Mouse (Mus musculus): ENCODE measurements at regions not wholly inside any gene's neighbourhood (a gene's known extent, or its start where the extent isn't known, plus 50 kb on each side); places are given as distances from the start of the nearest gene placed in this dataset.

GRCm38 (mm10) chr5:54258087-54258733 lies 259.9 kb downstream of the Stim2 start:
- no peak for DNase-seq

DNA sequence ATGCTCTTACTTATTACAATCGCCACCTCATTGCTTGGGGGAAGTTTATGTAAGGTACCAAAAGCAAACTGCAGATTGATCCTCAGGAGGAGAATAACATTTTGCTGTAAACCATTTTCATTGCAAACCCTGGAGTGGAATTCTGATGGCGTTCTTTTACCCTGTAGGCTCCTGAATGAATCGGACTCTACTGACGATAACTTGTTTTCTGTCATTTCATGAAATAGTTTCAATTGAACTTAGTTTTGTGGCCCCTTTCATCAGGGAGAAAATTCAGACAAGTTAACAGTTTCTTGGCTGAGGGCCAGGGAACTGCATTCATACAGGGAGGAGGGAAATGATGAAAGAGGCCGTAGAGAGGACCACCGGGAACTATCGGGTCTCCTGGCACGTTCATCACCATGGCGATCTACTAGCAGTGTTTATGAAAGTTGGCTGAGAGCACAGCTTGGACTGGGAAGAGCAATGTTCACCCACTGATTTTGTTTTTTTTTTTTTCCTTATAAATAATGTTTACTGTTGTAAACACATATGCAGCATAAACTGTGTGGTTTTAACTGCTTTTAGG lies 266.7 kb downstream of the Stim2 start:
- no peak for DNase-seq

DNA sequence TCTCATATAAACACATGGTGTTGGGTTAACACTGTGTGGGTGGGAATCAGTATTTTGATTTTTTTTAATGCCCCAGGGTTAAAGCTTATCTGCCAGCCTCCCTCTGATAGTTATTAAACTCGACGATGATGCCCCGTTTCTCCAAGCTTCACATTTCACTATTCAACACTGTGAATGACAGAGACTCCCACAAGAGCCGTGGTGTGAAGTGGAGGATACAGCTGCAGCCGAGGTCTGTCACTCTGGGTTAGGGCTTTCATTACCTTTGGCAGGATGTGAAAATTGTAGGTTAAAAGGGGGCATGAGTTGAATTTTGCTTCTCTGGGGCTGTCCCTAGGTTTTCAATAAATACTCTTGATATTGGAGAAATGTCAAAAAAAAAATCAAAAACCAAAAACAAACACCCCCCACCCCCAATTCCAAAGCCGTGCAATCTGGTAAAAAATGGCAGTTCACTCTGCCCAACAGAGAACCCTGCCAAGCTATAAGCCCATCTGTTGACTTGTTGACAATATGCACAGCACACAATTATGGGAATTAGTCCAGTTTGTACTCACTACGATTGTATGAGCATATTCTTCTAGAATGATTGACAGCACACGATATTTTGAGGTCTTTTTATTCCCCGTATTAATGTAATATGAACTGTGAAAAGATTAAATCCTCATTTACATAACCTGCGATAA lies 269.7 kb downstream of the Stim2 start:
- no peak for DNase-seq

GRCm38 (mm10) chr5:54279357-54279756 lies 281.1 kb downstream of the Stim2 start:
- no peak for DNase-seq

- DNase-seq = no peak
Observed at GRCm38 (mm10) chr5:54280670-54281069, 282.4 kb downstream of the Stim2 start.

DNA sequence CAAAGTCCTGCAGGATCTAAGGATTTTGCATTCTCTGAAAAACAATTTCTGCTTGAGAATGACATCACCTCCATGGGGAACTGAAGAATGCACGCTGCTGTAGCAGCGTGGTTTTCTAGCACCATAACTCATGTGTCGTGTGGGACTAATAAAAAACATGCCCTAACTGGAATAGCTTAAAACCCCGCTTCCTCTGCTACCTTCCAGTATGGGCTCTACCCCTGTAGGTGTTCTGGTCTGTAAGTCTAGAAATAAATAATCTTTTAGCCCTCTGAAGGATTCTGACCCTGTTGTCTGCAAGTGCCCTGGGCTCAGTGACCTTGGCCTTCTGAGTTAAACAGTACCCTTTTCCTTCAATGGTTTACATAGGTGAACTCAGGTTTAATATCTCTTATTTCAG lies 282.8 kb downstream of the Stim2 start:
- DNase-seq = no peak

GRCm38 (mm10) chr5:54290372-54291080 lies 292.2 kb downstream of the Stim2 start:
- no peak for DNase-seq

DNA sequence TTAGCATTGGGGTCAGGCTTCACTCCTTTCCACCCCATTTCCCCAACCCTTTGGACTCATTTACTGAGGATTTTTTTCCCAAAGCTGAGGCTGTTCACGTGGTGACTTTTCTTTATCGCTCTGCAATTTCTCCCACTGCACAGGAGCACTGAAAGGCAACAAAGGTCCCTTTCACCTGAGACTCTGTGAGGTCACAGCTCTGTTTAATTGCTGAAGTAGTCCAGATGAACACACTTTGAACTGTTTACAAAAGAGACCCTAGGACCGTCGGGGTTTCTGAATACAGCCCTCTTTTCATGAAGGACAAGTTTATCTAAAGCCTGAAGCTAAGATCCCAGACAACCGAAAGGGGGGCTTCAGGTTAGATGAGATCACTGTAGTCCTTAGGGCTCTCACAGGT lies 293.6 kb downstream of the Stim2 start:
- DNase-seq = no peak

DNA sequence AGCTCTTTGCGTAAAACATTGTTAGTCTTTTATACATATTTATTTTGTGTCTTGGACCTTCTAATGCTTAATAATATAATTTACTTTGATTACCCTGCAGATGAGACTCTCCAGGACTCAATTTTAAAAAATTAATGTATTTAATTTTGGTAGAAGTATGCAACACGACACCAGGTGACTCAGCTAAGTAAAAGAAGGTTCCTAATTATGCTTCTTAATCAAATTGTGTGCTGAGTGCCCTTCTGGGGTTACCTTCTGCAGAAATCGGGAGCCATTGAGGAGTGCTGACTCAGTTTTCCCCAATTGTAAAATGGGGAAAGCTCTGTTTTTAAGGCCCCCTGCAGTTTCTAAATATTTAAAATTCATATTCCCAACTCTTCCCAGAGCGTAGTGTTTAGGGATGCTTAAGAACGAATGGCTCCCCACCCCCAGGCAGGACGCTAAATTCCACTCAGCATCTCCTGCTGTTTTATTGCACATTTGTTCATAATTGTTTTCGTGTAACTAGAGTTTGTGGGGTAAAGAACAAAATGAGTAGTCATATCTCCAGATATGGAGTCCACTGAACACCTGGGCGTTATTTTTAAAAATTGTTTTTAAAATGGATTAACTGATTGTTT lies 315.5 kb downstream of the Stim2 start:
- no peak for DNase-seq

DNA sequence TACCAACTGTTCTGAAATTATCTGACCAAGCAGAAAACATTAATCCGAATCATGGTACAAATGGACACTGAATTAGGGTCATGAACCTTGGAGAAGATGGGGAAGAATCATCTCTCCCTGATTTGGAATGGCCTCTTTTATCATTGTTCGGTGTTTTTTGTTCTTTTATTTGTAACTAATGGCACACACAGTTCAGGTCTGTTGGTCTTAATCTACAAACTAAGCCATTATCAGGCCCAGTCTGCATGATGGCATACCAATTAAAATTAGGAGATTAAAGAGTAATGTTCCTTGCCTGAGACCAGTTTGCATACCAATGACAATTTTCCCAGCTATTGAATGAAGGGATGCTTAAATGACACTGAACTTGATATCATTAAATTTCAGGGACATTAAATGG lies 332.1 kb downstream of the Stim2 start:
- DNase-seq = no peak

DNA sequence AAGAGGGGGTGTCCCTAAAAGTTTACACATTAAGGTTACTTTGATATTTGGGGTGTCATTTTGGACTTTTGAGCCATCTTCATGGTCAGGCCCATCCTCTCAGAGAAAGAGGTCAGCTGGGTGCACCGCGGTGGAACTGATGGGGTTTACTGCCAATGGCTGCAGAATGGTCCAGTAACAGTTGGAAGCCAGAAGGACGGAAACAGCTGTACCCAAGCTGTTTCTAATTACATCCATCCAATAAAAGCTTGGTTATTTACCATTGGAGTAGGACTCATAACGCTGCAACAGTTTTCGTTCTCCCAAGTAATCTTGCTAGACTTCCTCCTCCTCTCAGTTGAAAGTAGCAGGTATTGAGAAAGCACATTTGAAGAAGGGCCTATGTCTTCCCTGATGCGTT lies 344.7 kb downstream of the Stim2 start:
- DNase-seq = no peak

GRCm38 (mm10) chr5:54343432-54343831 lies 345.1 kb downstream of the Stim2 start:
- no peak for DNase-seq

DNA sequence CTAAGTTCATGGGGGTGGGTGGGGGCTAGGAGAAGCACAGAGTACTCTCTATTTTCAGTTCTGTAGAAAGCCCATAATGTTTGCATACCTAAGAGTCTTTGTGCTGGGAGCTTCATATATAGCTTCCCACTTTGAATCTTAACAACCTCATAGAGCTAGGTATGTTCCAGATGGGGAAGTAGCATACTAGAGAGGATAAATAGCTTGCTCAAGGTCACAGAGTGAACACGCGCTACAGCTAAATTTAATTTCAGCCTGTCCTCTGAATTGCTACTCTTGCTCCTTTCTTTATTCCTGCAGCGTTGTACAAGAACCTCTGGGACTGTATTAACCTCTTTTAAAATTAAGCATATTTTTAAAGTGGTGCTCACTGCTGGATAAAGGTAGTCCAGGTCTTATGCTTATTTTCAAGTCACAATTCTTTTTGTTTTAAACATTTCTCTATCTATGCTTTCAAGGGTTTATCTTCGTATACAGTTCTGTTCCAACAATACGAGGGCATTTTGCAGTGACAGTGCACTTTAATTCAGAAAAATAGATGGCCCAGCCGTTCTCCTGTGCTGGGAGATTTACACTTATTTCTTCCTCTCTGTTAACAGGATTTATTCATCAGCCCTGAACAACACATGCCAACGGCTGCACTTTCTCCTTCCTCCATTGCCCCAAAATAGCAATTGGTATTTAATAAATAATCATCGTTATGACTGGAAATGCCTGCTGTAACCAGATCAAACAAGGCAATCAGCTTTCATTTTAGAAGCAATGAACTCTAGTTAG lies 350.7 kb downstream of the Stim2 start:
- no peak for DNase-seq

DNA sequence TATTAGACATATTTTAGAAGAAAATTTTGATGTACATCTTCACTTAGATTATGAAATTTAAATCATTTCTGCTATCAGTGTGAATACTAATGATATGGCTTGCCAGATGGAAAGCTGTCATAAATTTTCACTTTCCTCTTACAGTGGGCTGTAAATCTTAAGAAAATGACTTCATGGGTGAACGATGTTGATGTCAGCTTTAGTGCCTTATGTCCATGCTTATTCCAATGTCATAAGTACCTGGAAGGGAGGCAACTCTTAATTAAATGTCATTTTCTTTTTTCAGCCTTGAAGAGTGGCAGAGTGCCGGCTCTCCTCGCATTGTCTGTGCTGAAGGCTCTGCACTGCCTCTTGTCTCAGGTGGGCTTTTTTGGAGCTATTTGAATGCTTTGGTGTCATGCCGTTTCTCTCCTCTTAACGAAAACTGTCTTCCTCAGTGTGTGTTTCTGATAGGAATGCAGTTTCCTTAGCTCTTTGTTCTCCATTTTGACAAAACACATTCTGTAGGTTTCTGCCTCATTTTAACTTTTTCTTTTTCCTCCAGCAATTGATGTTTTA lies 351.6 kb downstream of the Stim2 start:
- no peak for DNase-seq

DNA sequence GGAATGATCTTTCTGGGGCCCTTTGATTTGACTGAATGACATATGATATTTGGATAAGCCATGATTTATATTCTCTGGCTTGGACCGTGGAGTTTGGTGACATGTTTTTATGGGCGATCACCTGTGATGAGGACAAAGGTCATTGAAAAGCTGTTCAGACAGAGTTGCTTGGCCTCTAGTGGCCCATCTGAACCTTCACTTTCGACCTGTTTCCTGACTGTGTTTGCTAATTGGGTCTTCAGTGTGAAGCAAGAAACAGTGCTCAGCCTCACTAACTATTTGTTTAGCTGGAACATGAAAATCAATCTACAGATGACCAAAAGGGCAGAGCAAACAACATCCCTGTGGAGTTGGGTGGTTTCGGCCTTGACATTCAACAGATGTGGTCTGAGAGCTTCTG lies 357.8 kb downstream of the Stim2 start:
- DNase-seq = no peak

- DNase-seq = no peak
Observed at GRCm38 (mm10) chr5:54357501-54357900, 359.2 kb downstream of the Stim2 start.

DNA sequence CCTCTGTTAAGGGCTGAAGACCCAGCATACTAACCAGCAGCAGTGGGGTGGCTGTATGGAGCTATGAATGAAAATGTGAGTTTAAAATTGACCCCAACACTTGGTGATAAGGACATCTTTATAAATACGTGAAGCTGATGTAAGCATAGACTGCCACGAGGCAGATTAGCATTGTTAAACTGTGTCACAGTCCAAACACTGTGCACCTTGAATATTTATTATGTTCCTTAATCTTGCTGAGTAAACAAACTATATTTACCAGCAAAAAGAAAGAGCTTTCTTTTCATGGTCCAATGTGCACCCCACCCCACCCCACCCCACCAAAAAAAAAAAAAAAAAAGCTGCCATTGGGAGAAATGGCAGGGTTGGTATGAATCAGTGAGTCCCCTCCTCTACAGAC lies 359.9 kb downstream of the Stim2 start:
- no peak for DNase-seq
